Mouse (Mus musculus) gastrocnemius, postnatal 25 days (tissue): ENCODE data around the gene Apba2. TPM values are rescaled to one million over a fixed set of nuclear protein-coding genes. Genes with fewer than 3 reads are reported as not detected.

ENCODE experiments used
- DNase-seq: peaks from one replicate; pipeline ENCODE4 v3.0.0; 2022
- total RNA-seq, 2 experiments: library from RNA; stranded (reverse); gene quantifications; 1 replicate in 1 of 2; 2 replicates in 1 of 2; pipeline ENCODE4 v1.2.3; 2021

Apba2 gene
- total RNA-seq, 2 experiments from 2014 or later: 0.24 to 0.28 TPM

DNA sequence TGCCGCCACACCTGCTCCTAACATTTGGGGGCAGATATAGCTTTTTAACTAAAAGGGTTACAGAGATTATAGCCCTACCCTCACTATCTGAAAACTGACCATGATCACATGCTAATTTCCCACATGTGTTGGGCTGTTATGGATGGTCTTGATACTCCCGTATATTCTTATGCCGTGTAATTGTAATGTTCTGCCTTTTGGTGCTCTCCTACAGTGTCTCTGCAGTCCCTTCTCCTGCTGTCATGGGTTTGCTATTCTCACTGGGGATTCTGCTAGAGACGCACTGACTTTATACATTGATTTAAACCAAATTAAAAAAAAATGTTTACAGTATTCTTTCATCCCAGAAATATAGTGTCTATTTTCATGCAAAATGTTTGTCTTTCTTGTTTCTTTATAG lies 157.4 kb downstream of the Apba2 start:
- no peak for DNase-seq

DNA sequence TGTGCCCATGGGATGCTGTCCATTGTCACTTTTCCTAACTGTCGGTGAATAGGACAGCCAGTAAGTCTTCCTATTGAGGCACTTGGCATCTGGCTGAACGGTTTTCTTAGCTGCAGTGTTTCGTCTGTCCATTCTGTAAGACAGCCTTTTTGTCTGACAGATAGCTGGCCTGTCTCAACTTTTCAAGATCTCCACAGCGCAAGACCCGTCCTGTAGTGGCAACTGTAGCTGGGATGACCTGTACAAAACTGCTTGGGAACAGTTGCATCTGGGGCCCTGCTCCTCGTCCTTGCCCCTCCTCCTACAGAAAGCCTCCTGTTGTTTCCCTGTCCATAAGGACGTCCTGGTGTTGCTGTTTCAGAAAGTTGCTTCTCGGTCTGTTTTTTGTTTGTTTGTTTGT lies 157.8 kb downstream of the Apba2 start:
- no peak for DNase-seq

DNA sequence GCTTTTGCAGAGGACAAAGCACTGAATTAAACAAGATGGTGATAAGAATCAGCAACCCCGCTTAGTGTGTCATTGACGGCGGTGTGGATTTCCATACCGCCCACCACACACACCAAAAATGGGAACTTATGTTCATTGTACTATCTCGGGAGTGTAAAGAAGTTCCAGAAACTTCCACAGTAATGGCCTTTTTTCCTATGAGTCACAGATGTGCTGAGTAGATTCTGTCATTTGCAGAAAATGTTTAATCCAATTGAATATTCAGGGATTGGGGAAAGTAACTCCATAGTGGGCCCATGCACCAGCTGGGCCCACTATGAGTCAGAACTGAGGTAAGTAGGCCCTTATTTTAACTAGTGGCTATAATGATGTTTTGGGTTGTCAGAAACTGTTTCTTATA lies 161.0 kb downstream of the Apba2 start:
- no peak for DNase-seq

DNA sequence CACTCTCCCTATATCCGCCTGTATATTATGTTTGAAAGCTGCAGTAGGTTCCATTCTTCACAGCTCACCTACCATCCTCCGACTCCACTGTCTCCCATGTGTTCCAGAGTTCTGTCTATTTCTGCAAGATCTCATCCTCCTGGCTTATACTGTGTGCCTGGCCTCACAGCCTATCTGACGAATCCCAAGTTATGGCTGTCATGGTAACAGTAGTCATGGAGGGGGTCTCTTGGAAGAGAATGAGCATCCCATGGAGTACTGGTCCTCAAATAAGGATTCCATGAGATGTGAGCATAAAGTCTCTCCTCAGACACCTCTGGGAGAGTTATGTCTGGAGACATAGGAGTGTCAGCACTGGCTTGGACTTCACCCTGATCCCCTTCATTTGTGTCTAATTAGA lies 162.1 kb downstream of the Apba2 start:
- DNase-seq: no peak

DNA sequence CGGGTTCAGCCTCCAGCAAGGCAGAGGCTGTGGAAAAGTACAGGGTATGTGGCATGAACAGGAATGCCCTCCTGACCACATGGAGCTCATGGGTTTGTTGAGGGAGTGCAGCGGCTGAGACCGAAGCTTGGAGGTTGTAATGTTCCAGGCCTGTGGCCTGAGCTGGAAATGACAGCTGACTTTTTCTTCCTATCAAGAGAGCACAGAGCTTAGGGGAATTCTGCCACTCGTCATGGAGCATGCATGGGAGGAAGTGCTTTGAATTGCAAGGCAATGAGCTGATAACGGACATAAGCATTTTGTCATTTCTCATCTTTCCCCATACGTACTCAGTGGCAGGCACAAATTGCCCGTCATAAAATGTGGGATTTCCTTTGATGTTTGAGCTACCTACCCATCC lies 163.6 kb downstream of the Apba2 start:
- DNase-seq: no peak

DNA sequence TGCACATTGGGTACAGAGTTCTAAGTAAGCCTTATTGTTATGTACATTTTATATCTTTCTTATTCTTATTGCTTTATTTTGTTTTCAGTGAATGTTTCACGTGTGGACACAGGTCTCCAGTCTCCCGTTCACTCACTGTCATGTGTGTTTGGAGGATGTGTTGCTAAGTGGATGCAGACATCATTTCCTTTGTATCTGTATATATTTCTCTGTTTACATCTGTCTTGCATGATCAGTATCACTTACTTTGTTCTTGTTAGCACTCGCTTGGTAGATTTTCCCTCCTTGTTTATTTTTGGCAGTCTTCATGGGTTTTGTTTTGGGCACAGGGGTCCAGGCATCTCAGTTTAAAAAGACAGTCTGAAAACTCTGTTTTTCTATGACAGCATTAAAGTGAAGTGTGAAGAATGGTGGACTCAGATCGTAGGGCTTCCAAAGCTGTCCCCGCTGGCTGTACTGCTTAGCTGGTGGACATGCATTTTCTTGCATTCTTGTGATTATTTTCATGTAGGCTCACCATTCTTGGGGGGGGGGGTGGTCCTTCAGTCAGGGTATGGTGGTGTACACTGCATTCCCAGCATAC lies 164.3 kb downstream of the Apba2 start:
- DNase-seq: no peak

DNA sequence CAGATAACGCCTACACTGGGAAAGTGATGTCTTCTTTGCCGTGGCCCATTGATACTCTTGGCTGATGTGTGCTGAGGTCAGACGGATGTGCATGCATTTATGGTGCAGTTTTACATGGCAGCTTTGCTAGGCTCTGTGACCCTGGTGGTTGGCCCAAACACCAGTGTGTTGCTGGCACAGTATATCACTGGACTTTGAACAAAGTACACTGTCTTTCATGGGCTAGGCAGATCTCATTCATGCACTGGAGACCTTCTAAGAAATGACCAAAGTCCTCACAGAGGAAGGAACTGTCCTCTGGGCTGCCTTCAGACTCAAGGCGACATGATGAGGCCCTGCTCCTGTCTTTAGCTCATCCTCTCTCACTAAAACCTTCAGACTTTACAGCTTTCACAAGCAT lies 166.5 kb downstream of the Apba2 start:
- DNase-seq: no peak

DNA sequence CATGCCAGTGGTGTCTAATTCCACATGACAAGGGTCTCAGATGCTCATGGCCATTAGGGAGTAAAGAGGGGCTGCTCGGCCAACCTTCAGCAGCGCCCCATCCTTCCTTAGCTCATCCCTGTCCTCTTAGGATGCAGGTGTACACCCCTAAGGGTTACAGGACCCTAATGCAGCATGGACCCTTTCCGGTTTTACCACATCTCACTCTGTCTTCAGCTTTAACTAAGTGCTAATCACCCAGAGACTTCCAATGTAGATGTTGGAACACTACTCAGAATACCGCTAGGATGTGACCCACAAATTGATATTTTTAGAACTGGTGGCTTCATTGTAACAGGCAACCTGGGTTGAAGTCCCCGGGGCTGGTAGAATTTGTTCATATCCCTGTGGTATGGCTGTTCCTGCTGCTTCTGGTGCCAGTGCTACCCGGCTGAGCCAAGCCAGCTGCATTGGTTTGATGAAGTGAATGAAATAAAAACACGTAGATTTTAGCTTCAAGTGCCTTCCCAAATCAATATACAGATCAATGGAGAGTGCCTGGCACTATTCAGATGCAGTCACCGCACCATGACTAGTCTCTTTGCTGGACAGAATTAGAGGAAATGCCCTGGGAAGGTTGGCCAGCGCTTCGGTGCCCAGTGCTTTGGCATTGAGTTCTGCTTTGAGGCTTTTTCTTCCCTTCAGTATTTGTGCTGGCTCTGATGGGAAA lies 178.4 kb downstream of the Apba2 start:
- DNase-seq: no peak

DNA sequence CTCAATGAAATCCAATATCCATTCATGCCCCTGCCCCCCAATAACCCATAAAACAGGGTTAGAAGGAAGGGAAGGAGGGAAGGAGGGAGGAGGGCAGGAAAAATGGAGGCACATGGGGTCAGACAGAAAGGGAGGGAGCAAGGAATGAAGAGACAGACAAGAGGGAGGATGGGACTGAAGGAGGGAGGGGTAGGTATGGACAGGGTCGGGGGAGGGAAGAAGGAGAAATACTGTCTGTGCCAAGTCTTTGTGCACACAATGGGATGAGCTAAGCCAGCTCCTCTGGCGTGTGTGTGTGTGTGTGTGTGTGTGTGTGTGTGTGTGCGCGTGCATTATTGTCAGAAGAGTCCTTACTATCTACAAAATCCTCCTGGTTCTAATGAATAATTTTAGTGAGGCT lies 183.4 kb downstream of the Apba2 start:
- no peak for DNase-seq

DNA sequence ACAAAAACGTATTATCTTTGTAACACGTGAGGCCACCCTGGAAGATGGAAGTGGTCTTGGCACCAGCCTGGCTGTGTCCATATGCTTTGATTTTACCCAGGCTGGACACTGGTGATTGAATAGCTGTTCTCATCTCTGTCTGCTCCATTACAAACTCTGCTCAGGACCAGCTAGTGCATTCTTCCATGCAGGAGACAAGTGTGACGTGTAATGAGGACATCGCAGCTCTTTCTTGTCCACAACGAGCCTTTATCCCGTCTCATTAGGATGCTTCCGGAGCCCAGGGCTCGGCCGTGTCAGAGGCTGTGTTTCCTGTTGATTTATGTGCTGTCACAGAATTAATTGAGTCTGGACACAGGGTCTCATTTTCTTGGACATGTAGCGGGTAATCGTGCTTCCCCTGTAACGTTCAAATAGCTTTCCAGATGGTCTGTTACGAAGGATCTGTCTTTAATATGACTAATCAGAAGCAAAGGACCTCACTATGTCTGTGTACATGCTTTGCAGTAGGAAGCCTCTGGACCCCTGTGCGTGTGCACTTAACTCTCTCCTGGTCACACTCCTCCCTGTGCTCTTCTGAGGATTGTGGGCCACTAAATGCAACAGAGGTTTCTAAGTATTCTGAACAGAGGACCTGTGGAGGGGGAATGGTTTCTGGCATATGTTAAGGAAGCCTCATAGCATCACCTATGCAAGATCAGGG lies 186.8 kb downstream of the Apba2 start:
- no peak for DNase-seq

DNA sequence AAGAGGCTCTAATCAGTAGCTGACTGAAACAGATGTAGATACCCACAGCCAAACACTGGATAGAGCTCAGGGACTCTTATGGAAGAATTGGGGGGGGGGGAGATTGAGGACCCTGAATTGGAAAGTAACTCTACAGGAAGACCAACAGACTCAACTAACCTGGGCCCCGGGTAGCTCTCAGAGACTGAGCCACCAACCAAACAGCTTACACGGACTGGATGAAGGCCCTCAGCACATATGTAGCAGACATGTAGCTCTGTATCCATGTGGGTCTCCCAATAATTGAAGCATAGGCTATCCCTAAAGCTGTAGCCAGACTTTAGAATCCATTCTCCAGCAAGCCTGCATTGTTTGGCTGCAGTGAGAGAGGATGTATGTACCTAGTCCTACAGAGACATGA lies 190.3 kb downstream of the Apba2 start:
- DNase-seq: no peak

DNA sequence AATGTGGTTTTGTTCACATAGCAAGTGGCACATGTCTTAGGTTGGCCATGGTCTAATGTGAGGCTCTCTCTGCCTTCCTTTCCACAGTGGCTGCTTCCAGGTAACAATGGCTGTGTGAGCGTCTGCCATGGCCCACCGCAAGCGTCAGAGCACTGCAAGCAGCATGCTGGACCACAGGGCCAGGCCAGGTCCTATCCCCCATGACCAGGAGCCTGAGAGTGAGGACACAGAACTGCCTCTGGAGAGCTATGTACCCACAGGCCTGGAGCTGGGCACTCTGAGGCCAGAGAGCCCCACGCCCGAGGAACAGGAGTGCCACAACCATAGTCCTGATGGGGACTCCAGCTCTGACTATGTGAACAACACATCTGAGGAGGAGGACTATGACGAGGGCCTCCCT lies 193.4 kb downstream of the Apba2 start:
- no peak for DNase-seq

DNA sequence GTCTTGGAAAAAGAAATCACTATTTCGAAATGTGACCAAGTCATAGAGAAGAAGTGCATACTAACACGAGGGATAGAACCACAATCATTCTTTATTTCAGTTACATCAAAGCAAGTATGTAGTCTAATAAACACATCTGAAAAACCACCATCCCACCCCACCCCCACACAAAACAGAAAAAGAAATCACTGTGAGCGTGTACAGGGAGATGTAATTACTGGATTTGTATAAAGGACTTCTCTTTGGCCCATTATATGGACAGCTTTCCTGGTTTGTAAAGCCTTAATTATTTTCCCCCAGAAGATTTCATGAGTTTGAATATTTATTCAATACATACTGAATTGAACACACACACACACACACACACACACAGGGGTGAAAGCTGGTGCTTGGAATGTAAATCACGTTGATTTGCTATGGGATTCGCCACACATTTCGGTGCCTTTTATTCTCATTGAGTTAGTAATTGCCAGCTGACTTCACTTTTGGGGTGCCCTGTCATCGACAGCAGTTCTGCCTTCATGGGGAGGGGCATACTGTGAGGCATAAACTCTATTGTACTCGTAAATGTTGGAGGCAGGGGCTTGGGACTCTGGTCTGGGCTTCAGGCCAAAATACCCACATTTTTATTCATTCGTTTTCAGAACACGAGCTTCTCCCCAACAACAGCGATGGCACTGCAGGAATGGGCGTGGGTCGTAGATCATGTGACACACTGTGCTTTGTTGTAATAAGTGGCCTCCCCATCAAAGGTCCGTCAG lies 195.2 kb downstream of the Apba2 start:
- no peak for DNase-seq

DNA sequence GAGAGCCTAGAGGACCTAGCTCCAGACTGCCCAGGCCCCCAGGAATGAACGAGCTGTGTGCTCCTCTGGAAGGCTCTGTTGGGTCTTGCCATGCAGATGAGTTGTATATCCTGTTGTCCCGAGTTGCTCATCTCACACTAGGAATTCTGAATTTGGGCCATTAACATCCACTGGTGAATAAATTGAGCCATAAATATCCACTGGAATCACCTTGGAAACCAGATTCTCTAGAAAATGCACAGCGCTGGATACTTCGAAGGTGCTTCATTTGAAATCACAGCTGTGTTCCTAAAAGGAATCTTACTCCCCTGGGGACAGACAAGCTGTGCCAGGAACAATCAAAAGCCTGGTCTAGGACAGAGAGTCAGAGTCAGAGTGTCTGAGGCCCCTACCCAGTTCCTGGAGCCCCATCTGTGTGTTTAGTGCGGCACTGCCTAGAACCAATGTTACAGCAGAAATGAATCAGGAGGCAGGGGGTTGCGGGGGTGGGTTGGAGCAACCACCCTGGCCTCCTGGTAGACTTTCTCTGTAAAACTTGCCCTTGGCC lies 196.4 kb downstream of the Apba2 start:
- no peak for DNase-seq

DNA sequence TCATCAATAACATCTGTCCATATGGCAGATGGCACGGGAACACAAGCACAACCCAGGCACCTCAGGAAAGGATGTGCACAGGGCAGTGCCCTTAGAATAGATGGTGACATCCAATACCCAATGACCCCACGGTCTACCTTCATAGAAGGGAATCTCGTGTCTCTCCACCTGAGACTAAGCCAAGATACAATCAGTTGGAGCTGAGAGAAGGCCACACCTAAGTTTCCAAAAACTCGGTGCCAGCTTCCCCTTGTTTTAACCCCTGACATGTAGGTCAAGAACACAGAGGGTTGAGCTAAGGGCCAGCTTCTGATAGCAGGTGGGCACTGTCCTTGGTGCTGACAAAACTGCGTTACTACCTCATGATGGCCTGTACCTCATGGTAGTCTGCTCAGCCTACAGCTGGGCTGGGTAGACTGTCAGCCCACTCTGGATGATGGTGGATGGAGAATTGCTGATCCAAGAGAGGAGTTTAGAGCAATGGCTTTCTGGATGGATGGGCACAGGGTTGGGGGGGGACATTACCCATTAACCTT lies 202.6 kb downstream of the Apba2 start:
- no peak for DNase-seq

DNA sequence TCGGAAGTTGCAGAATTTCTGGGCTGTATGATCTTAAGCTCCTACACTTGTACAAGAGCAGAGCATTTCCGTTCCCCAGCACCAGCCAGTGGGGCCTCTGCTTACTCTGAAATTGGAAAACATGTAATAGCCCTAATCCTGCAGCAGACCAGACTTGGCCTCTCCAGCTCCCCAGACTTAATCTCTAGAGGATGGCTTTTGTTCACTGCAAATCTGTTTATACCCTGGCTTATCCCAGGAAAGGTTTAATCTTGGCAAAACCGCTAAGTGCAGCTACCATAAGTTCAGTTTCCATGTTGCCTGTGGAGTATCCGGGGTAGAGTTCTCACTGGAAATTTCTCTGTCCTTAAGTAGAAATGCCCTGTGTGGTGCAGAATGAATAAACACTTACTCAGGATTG lies 206.7 kb downstream of the Apba2 start:
- no peak for DNase-seq

DNA sequence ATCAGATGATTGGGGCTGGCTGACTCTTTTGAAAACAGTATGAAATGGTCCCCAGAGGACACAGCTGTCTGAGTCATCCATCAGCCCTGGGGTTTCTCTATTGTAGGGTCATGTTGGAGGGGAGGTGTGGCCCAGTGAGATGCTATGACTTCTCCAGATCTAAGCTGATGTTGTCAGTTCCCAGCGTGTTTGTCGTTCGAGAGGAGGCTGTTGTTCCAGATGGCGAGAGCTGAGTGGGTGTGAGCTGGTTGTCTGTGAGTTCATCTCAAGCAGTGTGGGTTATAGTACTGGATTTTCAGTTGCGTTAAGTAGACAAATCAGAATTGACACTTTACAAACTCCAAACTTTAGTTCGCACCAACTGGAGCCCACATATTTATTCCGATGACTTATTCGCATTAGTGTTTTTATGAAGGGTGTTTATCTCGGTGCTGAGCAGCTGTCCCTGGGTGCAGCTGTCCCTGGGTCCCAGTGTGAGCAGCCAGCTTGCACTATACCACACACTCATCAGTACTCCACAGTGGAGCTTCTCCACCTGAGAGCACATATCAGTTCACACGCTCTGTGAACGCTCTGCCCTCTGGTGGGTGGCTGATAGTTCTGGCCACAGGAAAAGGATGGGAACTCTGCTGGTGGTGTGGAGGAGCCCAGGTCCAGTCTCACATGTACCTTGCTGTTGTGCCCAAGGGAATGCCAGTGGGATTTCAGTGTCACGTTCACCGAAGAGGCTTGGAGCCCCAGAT lies 208.2 kb downstream of the Apba2 start:
- no peak for DNase-seq

DNA sequence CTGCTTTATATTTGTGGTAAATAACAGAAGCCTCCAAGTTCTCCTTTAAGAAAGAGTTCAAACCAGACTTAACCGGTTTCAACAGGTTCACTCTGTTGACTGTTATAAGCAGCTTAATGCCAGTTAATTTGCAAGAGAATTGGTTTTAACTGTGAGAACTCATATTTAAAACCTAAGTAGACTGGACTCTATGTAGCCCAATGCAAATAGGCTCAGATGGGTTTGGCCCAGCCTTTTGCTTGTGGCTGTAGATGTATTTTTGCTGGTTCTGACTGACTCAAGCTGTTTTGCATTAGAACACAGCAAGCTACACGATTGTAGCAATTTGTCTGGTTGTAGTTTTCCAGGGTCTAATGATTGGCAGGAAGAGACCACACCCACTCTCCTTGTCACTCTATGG lies 214.8 kb downstream of the Apba2 start:
- DNase-seq: no peak

DNA sequence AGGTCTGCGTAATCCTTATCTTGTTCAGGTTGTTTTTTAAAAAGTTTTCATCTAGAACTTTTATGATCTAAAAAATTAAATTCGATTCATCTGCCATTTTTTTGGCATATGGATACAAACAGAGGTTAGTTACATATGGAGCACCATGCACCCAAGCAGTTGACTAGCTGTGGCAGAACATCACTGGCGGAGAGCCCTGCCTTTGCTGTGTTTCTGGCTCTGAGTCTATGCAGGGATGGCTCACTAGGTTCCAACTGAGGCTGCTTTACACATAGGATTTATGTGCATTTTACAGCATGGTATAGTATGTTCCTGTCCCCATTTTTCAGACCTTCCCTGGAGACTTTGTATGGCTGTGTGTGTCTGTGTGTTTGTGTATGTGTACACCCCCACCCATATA lies 221.8 kb downstream of the Apba2 start:
- no peak for DNase-seq

DNA sequence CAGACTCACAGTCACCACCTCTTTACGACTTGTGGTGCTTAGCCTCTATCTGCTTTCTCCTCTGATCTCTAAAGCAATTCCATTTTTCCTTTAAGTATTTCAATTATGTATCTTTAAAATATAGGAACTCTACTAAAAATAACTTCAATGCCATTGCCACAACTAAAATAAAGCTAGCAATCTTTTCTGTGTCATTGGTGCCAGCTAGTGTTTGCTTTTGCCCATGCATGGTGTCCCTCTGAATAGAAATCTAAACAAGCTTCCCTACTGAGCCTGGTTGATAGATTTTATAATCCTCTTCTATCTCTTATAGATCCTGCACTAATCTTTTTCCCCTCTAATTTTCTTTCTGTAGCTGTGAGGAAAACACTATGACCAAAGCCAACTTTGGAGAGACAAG lies 222.9 kb downstream of the Apba2 start:
- no peak for DNase-seq

DNA sequence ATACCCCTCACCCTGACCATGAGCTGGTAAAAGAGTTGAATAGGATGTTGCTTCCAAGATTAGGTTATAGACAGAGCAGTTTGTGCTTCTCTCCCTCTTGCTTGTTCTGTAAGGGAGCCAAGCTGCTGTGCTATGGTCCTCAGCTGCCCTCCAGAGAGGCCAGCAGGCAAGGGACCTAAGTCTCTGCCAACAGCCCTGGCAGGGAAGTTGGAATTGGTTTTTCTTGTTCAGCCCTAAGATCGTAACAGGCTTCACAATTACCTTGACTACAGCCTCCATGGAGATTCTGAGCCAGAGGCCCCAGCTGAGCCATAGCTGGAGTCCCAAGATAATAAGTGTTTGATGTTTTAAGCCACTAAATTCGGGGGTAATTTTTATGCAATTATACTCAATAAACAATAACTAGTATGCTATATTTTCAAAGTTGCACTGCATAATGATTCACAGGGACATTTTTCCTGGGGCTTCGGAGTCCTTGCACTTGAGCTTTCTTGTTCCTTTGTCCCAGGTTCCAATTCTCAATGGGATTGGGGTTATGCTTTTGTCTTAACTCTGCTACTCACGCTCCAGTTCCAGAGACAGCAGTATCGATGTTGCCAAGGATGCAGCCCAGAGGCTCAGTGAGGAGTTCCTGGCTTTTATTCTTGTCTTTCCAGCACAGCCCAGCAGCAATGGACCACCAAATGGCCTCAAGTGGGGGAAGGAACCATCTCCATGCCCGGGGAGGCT lies 224.6 kb downstream of the Apba2 start:
- DNase-seq: no peak
